Mouse (Mus musculus) ES-Bruce4 (cell line): ENCODE measurements around the gene Gsap.

Experiments
- CTCF ChIP-seq: IDR thresholded peaks from one replicate; pipeline ENCODE4 v1.8.1; 2011; ENCODE audit warnings: low read depth, low read length
- POLR2A ChIP-seq: IDR thresholded peaks from one replicate; pipeline ENCODE4 v1.8.1; 2011; ENCODE audit warnings: low read length; ENCODE audit not compliant: insufficient read depth

- no peak for TF ChIP-seq CTCF
- TF ChIP-seq POLR2A, result no peak
Observed at GRCm38 (mm10) chr5:21189460-21189859, 3.4 kb downstream of the Gsap start.
